Mouse (Mus musculus) thymus, postnatal 0 days (tissue): ENCODE results near the gene Gadd45gip1. TPM values are rescaled to one million over a fixed set of nuclear protein-coding genes. Genes with fewer than 3 reads are reported as not detected.

Experiments used
- DNase-seq: peaks from one replicate; pipeline ENCODE4 v3.0.0-alpha.2; 2015; ENCODE audit warnings: low spot score
- polyA plus RNA-seq: library from polyadenylated mRNA; unstranded; fragments of >200 nt; fragmentation: Nextera tagmentation; extraction: Ambion mirVana; gene quantifications from 2 replicates; pipeline ENCODE4 v1.2.1, GENCODE M21; 2015

Gadd45gip1 gene
- polyA plus RNA-seq, 1 experiment from 2014 or later, result 56.4 TPM

DNA sequence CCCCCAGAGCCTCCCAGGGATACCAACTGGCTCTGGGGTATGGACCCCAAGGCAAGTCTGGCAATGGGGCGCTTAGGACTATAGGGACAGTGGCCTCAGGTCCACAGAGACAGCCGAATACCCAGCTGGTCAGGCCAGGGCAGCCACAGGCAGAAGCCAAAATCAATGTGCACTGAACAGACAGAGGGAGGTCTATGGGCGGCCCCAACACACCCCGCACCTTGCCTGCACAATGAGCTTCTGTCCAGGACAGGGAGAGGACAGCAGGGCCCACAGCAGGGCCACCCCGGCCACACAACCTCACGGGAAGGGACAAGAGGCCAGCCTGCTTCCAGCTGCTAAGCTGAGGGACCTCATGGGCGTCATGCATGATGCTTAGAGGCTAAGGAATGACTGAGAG is 36.8 kb upstream of the Gadd45gip1 start:
- no peak for DNase-seq

- DNase-seq, result no peak
These were observed 34.0 kb upstream of the Gadd45gip1 start for GRCm38 (mm10) chr8:84797256-84797797.

DNA sequence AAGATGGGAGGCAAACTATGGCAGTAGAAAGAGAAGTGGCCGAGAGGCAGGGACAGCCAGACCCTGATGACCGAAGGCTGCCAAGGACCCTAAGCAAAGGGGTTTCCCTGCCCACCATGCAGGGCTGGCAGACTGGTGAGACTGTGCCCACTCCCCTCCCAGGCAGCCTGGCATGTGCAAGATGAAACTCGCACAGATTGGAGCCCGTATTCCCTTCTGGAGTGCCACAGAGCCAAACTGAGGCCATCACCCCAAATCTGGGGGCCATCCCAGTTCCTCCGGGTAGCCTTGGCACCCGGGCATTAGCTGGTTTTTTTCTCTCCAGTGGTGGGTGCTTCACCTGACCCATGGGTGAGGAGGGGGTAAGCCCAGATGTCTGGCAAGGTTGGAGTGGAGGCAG is 33.4 kb upstream of the Gadd45gip1 start:
- DNase-seq, result no peak

GRCm38 (mm10) chr8:84798446-84799135 is 32.7 kb upstream of the Gadd45gip1 start:
- no peak for DNase-seq

- no peak for DNase-seq
These were observed 32.0 kb upstream of the Gadd45gip1 start for GRCm38 (mm10) chr8:84799136-84799931.

DNA sequence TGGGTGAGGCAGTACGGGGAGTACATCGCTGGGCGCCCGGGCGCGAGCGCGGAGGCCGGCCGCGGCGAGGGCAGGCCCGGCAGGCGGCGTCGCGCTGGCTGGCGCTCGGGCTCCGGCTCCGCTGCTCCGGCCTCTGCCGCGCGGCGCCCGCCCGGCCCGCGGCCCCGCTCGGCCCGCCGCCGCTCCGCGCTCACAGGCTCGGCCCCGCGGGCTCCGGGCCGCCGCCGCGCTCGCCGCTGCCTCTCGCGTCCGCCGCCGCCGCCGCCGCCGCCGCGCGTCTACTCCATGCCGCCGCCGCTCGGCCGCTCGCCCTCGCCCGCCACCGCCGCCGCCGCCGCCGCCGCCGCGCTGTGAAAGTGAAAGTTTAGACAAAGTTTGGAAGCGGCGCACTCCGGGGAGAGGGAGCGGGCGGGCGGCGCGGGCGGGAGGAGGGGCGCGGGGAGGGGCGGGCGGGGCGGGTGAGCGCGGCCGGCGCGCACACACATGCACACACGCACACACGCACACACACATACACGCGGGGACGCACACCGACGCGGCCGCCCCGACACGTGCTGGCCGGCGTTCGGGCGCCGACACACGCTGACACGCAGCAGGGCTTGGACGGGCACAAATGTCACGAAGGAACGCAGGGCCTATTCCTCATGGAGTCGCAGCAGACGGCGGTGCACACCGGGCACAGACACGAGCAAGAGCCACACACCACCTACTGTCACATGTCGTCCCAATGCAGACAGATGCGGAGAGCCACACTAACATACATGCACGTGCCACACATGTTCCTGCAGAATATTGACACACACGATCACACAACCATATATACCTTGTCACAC is 31.1 kb upstream of the Gadd45gip1 start, which contains the start of gene Nfix:
Gene Nfix (minus strand): TSS at position 346 of the 833 bp plus-strand sequence.
- DNase-seq, result peak; percentile 32

DNA sequence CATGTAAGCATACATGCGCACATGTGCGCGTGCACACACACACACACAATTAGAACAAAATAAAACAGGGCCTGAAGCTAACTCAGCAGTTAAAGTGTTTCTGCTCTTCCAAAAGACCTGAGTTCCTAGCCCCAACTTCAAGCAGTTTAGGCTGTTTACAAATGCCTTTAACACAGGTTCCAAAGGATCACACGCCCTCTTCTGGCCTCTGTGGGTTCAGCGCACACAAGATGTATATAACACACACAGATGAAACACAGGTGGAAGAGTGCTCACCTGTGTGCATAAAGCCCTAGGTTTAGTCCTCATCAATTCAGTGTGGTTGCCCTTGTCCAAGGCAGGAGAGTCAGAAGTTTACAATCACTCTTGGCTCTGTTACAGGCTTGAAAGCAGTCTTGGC is 25.3 kb upstream of the Gadd45gip1 start:
- no peak for DNase-seq

DNA sequence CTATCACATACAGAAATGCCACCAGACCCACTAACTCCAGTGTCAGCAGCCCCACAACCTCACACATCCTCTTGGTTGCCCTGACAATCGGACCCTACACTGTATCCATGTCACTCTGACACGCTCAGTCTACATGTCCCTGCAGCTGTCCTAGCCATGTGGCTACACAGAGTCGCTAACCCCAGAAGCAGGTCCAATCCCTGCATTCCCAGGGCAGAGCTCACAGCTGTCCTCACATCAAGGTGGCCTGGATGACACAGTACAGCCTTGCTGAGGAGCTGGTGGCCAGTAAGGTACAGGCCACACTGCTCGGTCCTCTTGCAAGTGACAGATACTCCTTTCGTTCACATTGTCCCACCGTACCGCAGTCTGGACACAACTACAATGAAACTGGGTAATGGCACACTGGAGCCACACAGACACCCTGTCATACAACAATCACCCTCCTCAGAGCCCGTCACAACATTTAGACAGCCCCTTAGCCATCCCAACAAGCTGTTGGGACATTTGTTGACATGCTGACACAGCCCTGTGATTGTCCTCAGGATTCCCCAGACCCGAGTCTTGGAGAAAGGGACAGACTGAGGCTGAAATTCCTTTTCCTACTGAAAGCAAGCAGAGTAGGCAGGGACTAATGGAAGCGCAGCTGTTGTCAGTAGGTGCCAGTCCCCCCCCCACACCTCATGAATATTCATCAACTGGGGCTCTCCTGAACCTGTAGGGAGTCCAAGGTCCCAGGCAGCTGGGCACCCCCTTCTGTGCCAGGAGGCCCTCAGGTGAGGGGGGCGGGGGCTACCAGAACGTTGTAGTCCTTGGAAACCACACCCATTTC is 22.0 kb upstream of the Gadd45gip1 start:
- DNase-seq, result no peak

GRCm38 (mm10) chr8:84809941-84810280 is 21.4 kb upstream of the Gadd45gip1 start:
- DNase-seq, result no peak

DNA sequence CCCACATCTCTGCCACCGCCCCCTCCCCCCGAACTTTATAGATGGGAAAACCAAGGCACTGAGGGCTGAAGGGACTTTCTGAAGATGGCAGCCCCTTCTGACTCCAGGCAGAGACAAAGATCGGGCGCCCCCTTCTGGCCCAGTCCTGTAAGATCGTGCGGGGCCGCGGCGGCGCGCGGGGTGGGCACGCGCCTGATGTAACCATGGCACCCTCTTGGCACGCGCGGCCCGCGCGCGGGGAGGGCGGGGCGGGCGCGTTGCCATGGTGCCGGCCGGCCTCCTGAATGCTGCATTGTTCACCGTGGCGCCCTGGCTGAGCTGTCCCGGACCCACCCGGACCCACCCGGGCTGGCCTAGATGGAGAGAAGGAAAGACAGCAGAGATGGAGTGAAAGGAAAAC is 20.4 kb upstream of the Gadd45gip1 start:
- peak; percentile 79 for DNase-seq

GRCm38 (mm10) chr8:84811303-84811702 is 20.0 kb upstream of the Gadd45gip1 start:
- no peak for DNase-seq

- peak; percentile 84 for DNase-seq
These were observed 18.3 kb upstream of the Gadd45gip1 start for GRCm38 (mm10) chr8:84813059-84813458.

GRCm38 (mm10) chr8:84813830-84814229 is 17.5 kb upstream of the Gadd45gip1 start:
- DNase-seq, result no peak

DNA sequence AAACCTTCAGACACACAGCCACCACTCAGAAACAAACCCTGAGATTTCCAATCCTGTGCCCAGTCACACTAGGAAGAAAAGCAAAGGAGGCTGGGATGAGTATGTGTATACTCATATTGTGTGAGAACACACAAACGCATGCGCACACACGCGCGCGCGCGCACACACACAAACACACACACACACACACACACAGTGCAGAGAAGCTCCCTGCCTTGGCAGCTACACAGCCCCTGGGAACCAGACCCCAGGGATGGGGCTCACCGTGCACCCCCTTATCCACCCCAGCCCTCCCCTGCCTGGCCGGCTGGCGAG is 17.1 kb upstream of the Gadd45gip1 start:
- no peak for DNase-seq

DNA sequence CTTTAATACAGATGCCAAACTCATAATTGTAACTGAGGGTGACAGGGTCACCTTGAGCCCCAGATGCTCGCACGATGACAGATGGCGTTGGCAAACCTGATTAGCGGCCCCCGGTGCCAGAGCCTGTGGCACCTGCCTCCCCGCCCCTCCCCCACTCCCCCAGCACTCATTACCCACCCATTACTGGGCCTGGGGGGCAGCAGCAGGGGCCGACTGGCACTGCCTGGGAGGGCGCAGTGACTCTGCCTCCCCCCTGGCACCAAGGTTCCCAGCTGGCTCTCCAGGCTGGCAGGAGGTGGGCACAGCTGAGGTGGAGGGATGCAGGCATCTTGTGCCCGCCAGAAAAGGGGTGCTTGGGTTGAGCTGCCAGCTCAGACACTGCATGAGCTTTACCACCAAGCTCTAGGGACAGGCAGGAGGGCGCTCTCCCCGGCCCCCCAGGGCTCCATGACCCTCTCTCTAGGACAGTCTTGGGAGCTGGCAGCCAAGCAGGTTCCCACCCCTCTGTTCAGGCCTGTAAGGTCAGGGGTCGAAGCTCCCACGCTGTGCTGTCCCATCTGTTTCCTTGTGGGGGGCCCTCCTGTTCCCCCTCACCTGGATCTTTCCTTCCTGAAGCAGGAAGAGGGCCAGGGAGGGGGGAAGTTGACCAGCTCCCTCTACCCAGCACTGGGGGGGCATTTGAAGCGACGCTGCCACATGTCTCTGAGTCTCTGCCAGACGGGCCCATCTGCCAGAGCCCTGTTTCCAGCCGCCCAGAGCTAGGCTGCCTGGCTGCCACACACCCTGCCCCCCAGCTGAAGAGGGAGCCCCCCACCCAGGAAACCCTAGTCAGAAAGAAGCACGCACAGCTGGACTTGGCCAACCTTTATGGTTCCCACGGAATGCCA is 16.5 kb upstream of the Gadd45gip1 start:
- no peak for DNase-seq

- peak; percentile 89 for DNase-seq
These were observed 15.8 kb upstream of the Gadd45gip1 start for GRCm38 (mm10) chr8:84815547-84815946.

DNA sequence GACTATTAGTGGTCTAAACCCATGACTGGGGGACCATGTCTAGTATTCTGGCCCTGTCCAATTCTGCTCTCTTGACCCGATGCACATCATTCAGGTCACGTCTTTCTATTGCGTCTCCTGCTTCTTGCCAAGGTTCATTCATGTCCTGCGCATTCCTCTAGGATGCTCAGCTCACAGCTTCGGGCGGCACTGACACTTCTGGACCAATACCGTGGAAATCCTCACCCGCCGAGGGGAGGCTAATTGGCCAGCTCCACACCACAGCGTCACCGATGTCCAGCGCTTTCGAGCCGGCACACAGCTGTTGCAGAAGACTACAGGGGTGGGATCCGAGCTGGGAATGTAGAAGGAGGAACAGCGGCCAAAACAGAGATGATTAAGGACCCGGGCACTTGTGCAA is 15.2 kb upstream of the Gadd45gip1 start:
- DNase-seq, result no peak

DNA sequence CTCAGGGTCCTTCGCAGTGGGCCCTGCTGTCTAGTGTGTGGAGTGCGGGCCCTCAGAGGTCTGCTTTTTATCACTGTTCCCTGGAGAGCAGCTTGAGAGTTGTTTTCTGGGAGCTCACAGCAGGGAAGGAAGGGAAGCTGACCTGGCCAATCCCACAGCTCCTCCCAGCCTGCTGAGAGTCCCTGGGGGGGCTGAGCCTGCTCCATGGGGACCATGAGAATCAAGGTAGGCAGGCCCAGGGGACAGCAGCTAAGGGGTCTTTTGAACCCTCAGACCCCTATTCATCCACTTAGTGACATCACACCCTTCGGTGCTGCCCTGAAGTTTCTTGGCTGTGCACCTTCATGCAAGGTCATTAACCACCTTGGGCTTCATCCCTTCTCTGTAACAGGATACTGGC is 8.6 kb upstream of the Gadd45gip1 start, which contains the start of gene Dand5:
Gene Dand5 (minus strand): TSS at position 101 of the 400 bp plus-strand sequence.
- DNase-seq, result no peak

DNA sequence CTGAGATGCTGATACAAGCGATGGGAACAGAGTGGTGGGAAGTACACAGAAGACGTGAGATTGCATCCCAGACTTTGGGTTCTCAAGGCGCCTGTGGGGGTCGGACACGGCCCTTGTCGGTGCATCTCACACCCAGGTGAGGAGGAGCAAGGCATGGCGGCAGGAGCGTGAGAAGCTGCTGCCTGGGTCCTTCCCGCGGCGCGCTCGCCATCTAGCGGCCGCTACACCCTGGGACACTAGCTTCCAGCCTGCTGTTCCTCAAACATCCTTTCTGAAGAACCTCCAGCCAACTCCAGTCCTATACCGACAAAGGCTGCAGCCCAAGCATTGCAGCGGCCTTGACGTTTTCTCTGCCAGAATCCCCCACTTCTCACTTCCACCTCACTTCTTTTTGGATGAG is 7.7 kb upstream of the Gadd45gip1 start:
- peak; percentile 85 for DNase-seq

DNA sequence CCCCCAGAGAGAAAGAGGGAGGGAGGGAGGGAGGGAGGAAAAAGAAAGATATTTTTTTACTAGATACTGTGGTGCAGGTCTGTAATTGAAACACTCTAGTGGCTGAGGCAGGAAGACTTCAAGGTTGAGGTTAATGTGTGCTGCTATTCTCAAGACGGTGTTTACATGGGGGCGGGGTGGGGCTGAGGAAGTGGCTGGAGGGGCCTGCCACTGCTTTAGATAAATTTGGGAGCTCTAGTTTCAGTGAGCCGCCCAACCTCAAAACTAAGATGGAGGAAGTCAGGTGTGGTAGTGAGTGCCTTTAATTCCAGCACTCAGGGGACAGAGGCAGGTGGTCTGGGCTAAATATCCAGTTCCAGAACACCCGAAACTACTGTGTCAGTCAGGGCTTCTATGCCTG is 5.7 kb upstream of the Gadd45gip1 start:
- peak; percentile 59 for DNase-seq
